Mouse (Mus musculus): ENCODE results near the gene Tnip1. TPM values are rescaled to one million over a fixed set of nuclear protein-coding genes. Genes with fewer than 3 reads are reported as not detected.
"Not testable (repeated sequence)": the region's sequence is repeated elsewhere in the genome, so short reads cannot be mapped to it uniquely, and the experiment has no call there.

Gene Tnip1
- total RNA-seq, 2 experiments from 2014 or later = 35.9 to 36.3 TPM

- no peak for DNase-seq (ENCODE audit: low spot score)
Observed at GRCm38 (mm10) chr11:54972789-54973188, 10.1 kb upstream of the Tnip1 start.

DNA sequence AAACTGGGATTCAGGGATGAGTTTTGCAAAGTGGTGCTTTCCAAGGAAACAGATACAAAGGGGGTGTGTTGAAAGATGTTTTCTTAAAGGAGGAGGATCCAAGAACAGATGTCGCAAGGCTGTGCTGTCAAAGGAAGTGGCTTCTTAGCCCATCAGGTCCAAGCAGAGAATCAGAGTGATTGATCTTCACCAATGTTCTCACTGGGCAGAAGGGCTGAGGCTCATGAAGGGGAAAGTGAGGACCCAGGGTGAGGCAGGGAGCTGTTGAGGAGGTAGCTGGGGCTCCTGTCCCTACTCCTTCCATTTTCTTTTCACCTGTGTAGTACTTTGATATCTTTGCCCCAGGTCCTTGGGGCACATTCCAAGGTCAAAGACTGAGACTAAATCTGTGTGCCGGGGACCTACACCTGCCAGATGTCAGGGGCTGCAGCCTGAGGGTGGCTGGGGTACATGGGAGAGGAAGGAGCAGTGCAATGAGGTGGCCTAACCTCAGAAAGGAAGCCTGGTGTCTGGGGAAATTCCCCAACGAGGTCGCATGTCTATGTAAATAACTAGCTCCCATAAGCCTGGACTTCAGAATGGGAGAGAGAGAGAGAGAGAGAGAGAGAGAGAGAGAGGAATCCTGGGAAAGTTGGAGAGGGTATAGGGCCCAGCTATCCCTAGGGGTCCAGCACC lies 9.5 kb upstream of the Tnip1 start:
- no peak for DNase-seq (ENCODE audit: low spot score)

- DNase-seq (ENCODE audit: low spot score) = no peak
Observed at GRCm38 (mm10) chr11:54971365-54972048, 8.8 kb upstream of the Tnip1 start.

DNA sequence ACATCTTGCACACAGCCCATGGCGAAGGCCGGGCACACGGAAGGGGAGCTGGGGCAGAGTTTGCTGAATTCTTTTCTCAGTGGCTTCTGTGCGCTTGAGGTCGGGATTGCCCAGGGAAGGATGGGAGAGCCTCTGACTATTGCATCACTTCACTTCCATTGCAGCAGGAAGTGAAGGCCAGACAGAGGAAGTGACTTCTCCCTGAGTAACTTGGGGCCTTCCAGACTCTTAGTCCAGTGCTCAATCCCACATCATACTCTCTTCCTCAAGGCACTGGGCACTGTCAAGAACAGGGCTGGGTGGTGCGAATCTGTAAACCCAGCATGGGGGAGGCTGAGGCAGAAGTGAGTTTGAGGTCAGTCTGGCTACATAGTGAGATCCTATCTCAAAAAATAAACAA lies 2.5 kb upstream of the Tnip1 start:
- DNase-seq (ENCODE audit: low spot score) = no peak

DNA sequence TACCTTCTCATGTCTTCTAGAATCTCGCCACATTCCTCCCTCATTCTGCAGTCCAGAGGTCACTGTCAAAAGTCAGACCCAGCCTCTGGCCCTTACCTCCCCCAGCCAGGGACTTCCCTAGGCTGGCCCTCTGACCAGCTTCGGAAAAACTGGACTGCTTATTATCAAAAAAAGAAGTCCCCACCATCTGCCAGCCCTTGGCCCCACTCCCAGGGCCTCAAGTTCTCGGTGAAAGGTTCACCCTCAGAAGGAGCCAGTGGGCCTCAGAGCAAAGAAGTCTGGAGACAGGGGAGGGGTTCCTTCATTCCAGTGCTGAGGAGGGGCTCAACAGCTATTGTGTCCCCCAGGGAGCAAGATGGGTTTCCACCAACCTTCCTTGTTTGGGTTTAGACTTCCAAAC lies 796 bp downstream of the Tnip1 start:
- no peak for DNase-seq (ENCODE audit: low spot score)

- no peak for DNase-seq (ENCODE audit: low spot score)
Observed at GRCm38 (mm10) chr11:54961164-54961850, 1.4 kb downstream of the Tnip1 start.

- DNase-seq (ENCODE audit: low spot score) = no peak
Observed at GRCm38 (mm10) chr11:54960251-54960650, 2.5 kb downstream of the Tnip1 start.

- DNase-seq (ENCODE audit: low spot score) = no peak
Observed at GRCm38 (mm10) chr11:54958571-54959073, 4.1 kb downstream of the Tnip1 start.

- not testable (repeated sequence) for DNase-seq (ENCODE audit: low spot score)
Observed at GRCm38 (mm10) chr11:54957708-54958107, 5.0 kb downstream of the Tnip1 start.

- no peak for DNase-seq (ENCODE audit: low spot score)
Observed at GRCm38 (mm10) chr11:54956912-54957311, 5.8 kb downstream of the Tnip1 start.

- DNase-seq (ENCODE audit: low spot score) = peak; percentile 99
Observed at GRCm38 (mm10) chr11:54955735-54956480, 6.8 kb downstream of the Tnip1 start.

DNA sequence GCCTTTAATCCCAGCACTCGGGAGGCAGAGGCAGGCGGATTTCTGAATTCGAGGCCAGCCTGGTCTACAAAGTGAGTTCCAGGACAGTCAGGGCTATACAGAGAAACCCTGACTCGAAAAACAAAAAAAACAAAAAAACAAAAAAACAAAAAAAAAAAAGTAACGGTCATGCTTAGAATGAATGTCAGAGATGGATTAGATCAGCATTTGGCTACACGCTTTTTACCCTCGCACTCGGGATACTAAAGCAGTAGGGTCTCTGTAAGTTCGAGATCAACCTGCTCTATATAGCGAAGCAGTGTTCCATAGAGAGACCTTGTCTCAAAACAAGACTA lies 7.3 kb downstream of the Tnip1 start:
- not testable (repeated sequence) for DNase-seq (ENCODE audit: low spot score)

GRCm38 (mm10) chr11:54954716-54955115 lies 8.0 kb downstream of the Tnip1 start:
- DNase-seq (ENCODE audit: low spot score) = no peak

DNA sequence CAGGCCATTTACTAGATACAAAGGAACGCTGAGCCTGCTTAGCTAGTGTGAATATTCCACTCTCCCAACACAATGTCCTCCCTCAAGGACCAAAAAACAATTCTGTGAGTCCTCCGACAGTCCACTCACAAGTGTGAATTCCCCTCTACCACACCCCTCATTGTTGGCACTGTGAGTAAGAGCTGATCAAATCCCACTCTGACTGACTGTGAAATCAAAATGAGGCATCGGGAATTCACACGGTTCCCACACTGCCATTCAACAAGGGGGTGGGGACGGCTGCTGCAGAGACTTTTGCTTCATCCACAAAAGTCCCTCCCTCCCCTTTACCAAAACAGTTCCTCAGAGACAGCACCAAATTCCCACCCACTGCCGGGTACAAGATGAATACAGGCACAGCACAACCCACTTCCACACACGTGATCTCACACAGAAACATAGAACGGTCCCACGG lies 8.7 kb downstream of the Tnip1 start:
- DNase-seq (ENCODE audit: low spot score) = no peak

GRCm38 (mm10) chr11:54952651-54953050 lies 10.1 kb downstream of the Tnip1 start:
- DNase-seq (ENCODE audit: low spot score) = no peak

DNA sequence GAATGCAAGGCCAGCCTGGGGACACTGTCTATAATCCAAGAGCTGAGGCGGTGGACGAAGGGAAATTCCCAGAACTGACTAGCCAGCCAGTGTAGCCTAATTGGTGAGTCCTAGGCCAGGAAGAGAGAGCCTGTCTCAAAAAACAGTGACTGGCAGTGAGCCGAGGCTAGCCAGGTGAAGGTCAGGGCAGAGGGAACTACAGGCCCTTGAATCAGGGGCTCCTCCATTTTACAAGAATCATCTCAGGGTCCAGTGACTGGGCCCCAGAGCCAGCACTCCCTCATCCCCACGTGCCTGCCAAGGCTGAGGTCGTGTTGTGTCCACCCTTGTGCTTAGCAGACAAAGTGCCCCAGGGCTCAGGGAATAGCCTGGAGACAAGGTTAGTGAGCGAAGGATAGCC lies 12.0 kb downstream of the Tnip1 start:
- DNase-seq (ENCODE audit: low spot score) = no peak

DNA sequence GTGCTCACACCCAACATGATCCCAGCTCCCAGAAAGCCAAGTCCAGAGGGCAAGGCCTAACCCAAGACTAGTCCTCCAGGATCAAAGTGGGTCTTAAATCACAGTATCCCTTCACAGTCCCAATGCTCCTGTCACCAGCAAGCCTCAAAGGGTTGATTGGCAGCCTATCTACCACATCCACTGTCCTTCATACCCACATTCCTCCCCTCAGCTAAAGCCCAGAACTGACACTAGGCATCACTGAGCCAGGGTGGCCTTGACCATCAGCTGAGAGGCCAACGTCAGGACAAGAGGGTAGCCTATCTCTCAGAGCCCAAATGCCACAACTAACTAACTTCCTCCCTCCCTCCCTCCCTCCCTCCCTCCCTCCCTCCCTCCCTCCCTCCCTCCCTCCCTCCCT lies 13.0 kb downstream of the Tnip1 start:
- DNase-seq (ENCODE audit: low spot score) = no peak

GRCm38 (mm10) chr11:54944702-54945101 lies 18.0 kb downstream of the Tnip1 start:
- no peak for DNase-seq (ENCODE audit: low spot score)

DNA sequence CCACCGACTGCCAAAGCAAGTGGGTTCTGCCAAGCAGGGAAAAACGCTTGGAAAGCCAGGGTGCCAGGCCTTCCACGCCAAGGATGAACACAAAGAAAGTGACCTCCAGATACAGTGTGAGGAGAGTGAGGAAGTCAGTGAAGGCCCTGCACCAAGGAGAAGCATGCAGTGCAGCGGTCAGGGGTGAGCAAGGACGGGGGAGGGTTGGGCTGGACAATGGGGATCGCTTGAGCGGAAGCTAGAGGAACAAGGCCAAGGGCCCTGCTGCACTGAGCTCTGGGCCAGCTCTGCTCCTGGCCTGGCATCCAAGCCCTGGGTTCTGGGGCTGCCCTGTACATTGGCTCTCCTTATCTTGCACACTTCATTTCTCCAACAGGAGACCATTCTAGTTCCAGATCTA lies 22.7 kb downstream of the Tnip1 start:
- no peak for DNase-seq (ENCODE audit: low spot score)

DNA sequence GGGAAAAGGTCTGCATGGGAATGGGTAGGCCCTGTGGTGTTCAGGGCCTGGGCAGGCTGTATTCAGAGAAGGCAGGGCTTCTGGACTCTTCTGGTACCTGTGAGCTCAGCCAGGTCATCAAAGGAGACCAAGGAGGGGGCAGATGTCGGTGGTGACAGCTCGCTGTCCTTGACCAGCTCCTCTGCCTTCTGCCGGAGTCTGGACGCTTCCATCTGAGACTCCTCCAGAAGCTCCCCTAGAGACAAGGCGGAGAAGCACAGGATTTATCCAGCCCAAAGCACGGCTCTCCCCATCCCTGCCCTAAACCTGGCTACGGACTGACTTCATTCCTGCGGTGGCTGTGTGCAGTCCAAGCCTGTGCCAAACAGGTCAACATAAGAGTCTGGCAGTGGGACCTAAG lies 23.2 kb downstream of the Tnip1 start:
- DNase-seq (ENCODE audit: low spot score) = no peak

DNA sequence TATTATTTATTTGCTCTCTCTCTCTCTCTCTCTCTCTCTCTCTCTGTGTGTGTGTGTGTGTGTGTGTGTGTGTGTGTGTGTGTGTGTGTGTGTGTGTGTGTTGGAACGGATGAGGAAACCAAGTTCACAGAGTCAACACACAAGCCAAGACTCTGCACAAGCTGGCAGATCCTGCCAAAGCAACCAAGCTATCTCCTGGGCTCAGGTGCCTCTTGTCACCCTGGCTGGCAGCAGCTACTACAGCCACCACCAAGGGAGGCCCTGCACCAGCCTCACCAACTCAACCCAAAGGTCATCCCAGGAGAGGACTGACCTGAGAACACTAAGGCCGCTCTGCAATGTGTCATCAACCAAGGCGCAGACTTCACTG lies 26.0 kb downstream of the Tnip1 start:
- no peak for DNase-seq (ENCODE audit: low spot score)
